Mouse (Mus musculus) small intestine, adult 2 months (tissue): ENCODE data around the gene T. TPM values are rescaled to one million over a fixed set of nuclear protein-coding genes. Genes with fewer than 3 reads are reported as not detected.
"Not testable (repeated sequence)": the region's sequence is repeated elsewhere in the genome, so short reads cannot be mapped to it uniquely, and the experiment has no call there.

Experiments used
- H3K27ac ChIP-seq: fragments of 200-500 bp; 2 replicates; pipeline ENCODE4 v1.5.1; 2012; ENCODE audit warnings: low read depth, low read length, control low read depth, inconsistent platforms; ENCODE audit not compliant: insufficient read depth
- H3K27me3 ChIP-seq: fragments of 200-500 bp; 2 replicates; pipeline ENCODE4 v1.6.1; 2012; ENCODE audit warnings: mild to moderate bottlenecking, moderate library complexity, low read length, inconsistent platforms; ENCODE audit not compliant: control insufficient read depth, insufficient read depth
- H3K36me3 ChIP-seq: fragments of 200-500 bp; 2 replicates; pipeline ENCODE4 v1.6.1; 2012; ENCODE audit warnings: mild to moderate bottlenecking, low read length, control low read depth, inconsistent platforms; ENCODE audit not compliant: control insufficient read depth, insufficient read depth
- H3K4me1 ChIP-seq: fragments of 200-500 bp; 2 replicates; pipeline ENCODE4 v1.6.1; 2012; ENCODE audit warnings: low read length, inconsistent platforms, mixed read lengths; ENCODE audit not compliant: control insufficient read depth, insufficient read depth, insufficient read length
- H3K4me3 ChIP-seq: fragments of 200-500 bp; 2 replicates; pipeline ENCODE4 v1.5.1; 2012; ENCODE audit warnings: low read depth, mild to moderate bottlenecking, control low read depth, inconsistent platforms, low read length, moderate library complexity
- CTCF ChIP-seq: fragments of 200-500 bp; IDR thresholded peaks from 2 replicates; pipeline ENCODE4 v1.5.1; 2012; ENCODE audit warnings: low read depth, mild to moderate bottlenecking, control low read depth, inconsistent platforms, low read length, moderate library complexity, mixed read lengths; ENCODE audit not compliant: insufficient replicate concordance, insufficient read length; ENCODE audit errors: extremely low read depth
- POLR2A ChIP-seq: fragments of 200-500 bp; IDR thresholded peaks from 2 replicates; pipeline ENCODE4 v1.6.1; 2012; ENCODE audit warnings: low read depth, mild to moderate bottlenecking, control low read depth, inconsistent platforms, low read length, moderate library complexity
- WGBS: fragments of 180-500 bp; shearing (Covaris S2); methylation state at CpG from one replicate; pipeline ENCODE4 v1.1.7; 2018; 5-methylcytosine and 5-hydroxymethylcytosine counted together
- polyA plus RNA-seq: library from polyadenylated mRNA; depleted of rRNA; stranded (reverse); fragments of >200 nt; gene quantifications from 2 replicates; pipeline ENCODE4 v1.2.3, GENCODE M21; 2012

T gene
- polyA plus RNA-seq, 1 experiment = not detected

- TF ChIP-seq POLR2A (no peak), CTCF (no peak)
- Histone ChIP-seq H3K27ac (no peak overlapping the region), H3K36me3 (no peaks in the 10 kb centered on the region), H3K4me3 (no peak overlapping the region), H3K4me1 (no peaks in the 10 kb centered on the region), H3K27me3 (no peaks in the 10 kb centered on the region)
- 78% methylated on average over 4 of the region's 4 CpGs for WGBS
Measured at GRCm38 (mm10) chr17:8396371-8396770, 37.9 kb upstream of the T start.

DNA sequence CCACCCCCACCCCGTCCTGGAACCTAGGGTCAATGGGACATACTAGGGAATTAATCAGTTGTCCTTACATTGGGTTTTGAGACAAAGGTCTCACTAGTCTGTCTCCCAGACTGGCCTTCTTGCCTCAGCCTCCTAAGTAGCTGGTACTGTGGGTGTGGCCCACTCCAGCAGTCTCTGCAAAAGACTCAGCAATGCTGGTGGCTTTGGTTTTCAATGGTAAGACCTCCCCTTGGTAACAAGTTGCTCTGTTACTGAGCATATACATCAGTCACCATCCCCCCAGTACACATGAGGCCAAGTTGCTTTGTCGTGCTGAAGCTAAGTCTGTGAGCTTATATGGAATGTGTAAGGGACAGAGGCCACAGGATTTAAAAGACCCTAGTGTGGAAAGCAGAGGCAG, 36.3 kb upstream of the T start:
- Histone ChIP-seq H3K27me3 (no peaks in the 10 kb centered on the region), H3K4me3 (no peak overlapping the region), H3K4me1 (no peaks in the 10 kb centered on the region), H3K27ac (no peak overlapping the region), H3K36me3 (no peaks in the 10 kb centered on the region)
- WGBS = 68% methylated on average over 2 of the region's 2 CpGs
- TF ChIP-seq CTCF (no peak), POLR2A (no peak)

- not testable (repeated sequence) for H3K36me3 ChIP-seq, H3K4me1 ChIP-seq, H3K27me3 ChIP-seq, H3K27ac ChIP-seq, H3K4me3 ChIP-seq
- WGBS = 23% methylated on average over 8 of the region's 8 CpGs
Measured at GRCm38 (mm10) chr17:8403932-8404331, 30.3 kb upstream of the T start.

DNA sequence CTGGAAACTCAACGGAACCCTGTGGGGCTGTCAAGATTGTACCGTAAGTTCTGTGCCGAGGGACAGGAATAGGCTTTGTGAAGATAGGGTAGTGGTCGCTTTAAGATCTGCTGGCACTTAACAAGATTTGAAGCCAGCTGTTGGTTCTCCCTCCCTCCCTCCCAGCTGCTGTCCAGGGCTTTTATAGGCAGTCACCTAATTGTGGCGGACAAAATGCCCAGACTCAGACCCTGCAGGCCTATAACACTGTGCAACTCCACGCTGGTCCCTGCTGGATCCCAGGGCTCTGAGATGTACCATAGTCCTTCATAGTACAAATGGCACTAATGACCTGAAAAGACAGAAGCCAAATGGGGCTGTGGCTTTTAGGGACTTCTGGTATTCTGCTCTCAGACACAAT, 27.9 kb upstream of the T start:
- Histone ChIP-seq H3K4me1 (peaks cover 11% of the 10 kb centered on the region; the same call in 1 of the 2 replicates), H3K4me3 (no peak overlapping the region), H3K36me3 (no peaks in the 10 kb centered on the region), H3K27ac (no peak overlapping the region), H3K27me3 (no peaks in the 10 kb centered on the region)
- TF ChIP-seq CTCF (no peak), POLR2A (no peak)
- 77% methylated on average over 6 of the region's 6 CpGs for WGBS

DNA sequence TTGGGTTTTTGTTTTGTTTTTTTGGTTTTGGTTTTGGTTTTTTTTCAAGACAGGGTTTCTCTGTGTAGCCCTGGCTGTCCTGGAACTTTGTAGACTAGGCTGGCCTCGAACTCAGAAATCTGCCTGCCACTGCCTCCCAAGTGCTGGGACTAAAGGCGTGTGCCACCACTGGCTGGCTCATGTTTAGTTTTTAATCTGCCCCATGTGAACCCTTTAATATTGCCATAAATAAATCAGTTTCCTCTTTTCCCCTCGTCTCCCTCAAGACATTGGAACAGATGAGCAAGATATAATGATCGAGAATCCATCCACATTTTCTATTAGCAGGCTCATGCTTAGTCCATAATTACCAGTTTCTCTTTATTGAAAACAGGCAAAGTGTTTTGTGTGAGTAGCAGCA, 26.2 kb upstream of the T start:
- peaks cover 11% of the 10 kb centered on the region; the same call in 1 of the 2 replicates for H3K4me1 ChIP-seq
- not testable (repeated sequence) for H3K36me3 ChIP-seq, H3K27me3 ChIP-seq, H3K27ac ChIP-seq, H3K4me3 ChIP-seq
- 69% methylated on average over 4 of the region's 4 CpGs for WGBS

GRCm38 (mm10) chr17:8408589-8409295, 25.5 kb upstream of the T start:
- no peaks in the 10 kb centered on the region for H3K36me3 ChIP-seq
- H3K27ac ChIP-seq = no peak overlapping the region
- H3K4me3 ChIP-seq = no peak overlapping the region
- 13% methylated on average over 16 of the region's 16 CpGs for WGBS
- H3K27me3 ChIP-seq = no peaks in the 10 kb centered on the region
- H3K4me1 ChIP-seq = peaks cover 14% of the 10 kb centered on the region; the same call in 1 of the 2 replicates
- TF ChIP-seq POLR2A = no peak
- TF ChIP-seq CTCF = no peak

- H3K4me1 ChIP-seq = peaks cover 13% of the 10 kb centered on the region; the same call in 1 of the 2 replicates
- no peak overlapping the region for H3K4me3 ChIP-seq
- 65% methylated on average over 2 of the region's 2 CpGs for WGBS
- H3K36me3 ChIP-seq = no peaks in the 10 kb centered on the region
- TF ChIP-seq CTCF = no peak
- no peaks in the 10 kb centered on the region for H3K27me3 ChIP-seq
- H3K27ac ChIP-seq = no peak overlapping the region
Measured at GRCm38 (mm10) chr17:8410330-8410729, 23.9 kb upstream of the T start.

- WGBS = 17% methylated on average over 5 of the region's 5 CpGs
- H3K27me3 ChIP-seq = no peaks in the 10 kb centered on the region
- TF ChIP-seq CTCF = no peak
- no peak overlapping the region for H3K4me3 ChIP-seq
- peaks cover 12% of the 10 kb centered on the region; the same call in 1 of the 2 replicates for H3K4me1 ChIP-seq
- H3K36me3 ChIP-seq = no peaks in the 10 kb centered on the region
- no peak overlapping the region for H3K27ac ChIP-seq
Measured at GRCm38 (mm10) chr17:8413656-8414055, 20.6 kb upstream of the T start.
